Mouse (Mus musculus) intestine, postnatal 0 days (tissue): ENCODE measurements around the gene Aatf. TPM values are rescaled to one million over a fixed set of nuclear protein-coding genes. Genes with fewer than 3 reads are reported as not detected.
"Not testable (repeated sequence)": the region's sequence is repeated elsewhere in the genome, so short reads cannot be mapped to it uniquely, and the experiment has no call there.

ENCODE experiments used
- ATAC-seq: fragments of 200-750 bp; cut with Nextera tagmentation; 2 replicates; pipeline ENCODE4 v1.8.0; 2017; ENCODE audit warnings: mild to moderate bottlenecking, moderate TSS enrichment, moderate library complexity
- H3K27ac ChIP-seq: fragments of 300-500 bp; sonication (generic); 2 replicates; pipeline ENCODE4 v1.5.1; 2014; ENCODE audit warnings: mild to moderate bottlenecking, low read depth, low read length, moderate library complexity
- H3K27me3 ChIP-seq: fragments of 300-500 bp; sonication (generic); replicated peaks from 2 replicates; pipeline ENCODE4 v1.6.1; 2014; ENCODE audit warnings: low read length, mixed read lengths; ENCODE audit not compliant: control insufficient read depth, insufficient read depth
- H3K36me3 ChIP-seq: fragments of 300-500 bp; sonication (generic); 2 replicates; pipeline ENCODE4 v1.6.1; 2014; ENCODE audit warnings: mild to moderate bottlenecking, moderate library complexity; ENCODE audit not compliant: control insufficient read depth, insufficient read depth
- H3K4me1 ChIP-seq: fragments of 300-500 bp; sonication (generic); replicated peaks from 2 replicates; pipeline ENCODE4 v1.6.1; 2014; ENCODE audit warnings: antibody characterized with exemption, low read length, mixed read lengths; ENCODE audit not compliant: control insufficient read depth, insufficient read depth
- H3K4me2 ChIP-seq: fragments of 300-500 bp; sonication (generic); replicated peaks from 2 replicates; pipeline ENCODE4 v1.6.1; 2014; ENCODE audit warnings: low read depth, mild to moderate bottlenecking, moderate library complexity
- H3K4me3 ChIP-seq: fragments of 300-500 bp; sonication (generic); 2 replicates; pipeline ENCODE4 v1.5.1; 2014; ENCODE audit warnings: low read depth, low read length
- H3K9ac ChIP-seq: fragments of 300-500 bp; sonication (generic); 2 replicates; pipeline ENCODE4 v1.6.1; 2014; ENCODE audit warnings: mild to moderate bottlenecking, low read depth, low read length
- H3K9me3 ChIP-seq: fragments of 300-500 bp; sonication (generic); 2 replicates; pipeline ENCODE4 v1.6.1; 2016; ENCODE audit warnings: mixed run types; ENCODE audit not compliant: control insufficient read depth
- CTCF ChIP-seq: sonication (generic); IDR thresholded peaks from 2 replicates; pipeline ENCODE4 v1.5.1; 2016; ENCODE audit warnings: low read depth, mild to moderate bottlenecking, control low read depth, antibody characterized with exemption, moderate library complexity
- WGBS: fragments of 180-500 bp; shearing (Covaris S2); extraction: QIAGEN DNeasy Blood & Tissue Kit; methylation state at CpG from one replicate; pipeline ENCODE4 v1.1.7; 2014; 5-methylcytosine and 5-hydroxymethylcytosine counted together
- polyA plus RNA-seq: library from polyadenylated mRNA; unstranded; fragments of >200 nt; fragmentation: Nextera tagmentation; extraction: Ambion mirVana; gene quantifications from 2 replicates; pipeline ENCODE4 v1.2.1, GENCODE M21; 2015

Gene Aatf
- polyA plus RNA-seq, 1 experiment from 2014 or later: 25.6 TPM

DNA sequence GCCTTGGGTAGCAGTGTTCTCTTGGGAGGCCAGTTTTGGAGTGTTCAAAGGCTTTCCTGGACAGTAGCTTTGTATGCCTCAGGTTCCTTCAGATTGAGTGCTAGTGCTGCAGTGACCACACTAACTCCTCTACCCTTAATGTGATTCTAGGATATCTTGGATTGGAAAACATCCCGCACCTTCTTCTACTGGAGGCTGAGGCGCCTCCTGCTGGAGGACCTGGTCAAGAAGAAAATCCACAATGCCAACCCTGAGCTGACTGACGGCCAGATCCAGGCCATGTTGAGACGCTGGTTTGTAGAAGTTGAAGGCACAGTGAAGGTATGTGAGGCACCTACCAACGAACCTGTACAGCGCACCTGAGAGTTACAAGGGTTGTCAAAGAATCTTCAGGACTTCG is 121.3 kb downstream of the Aatf start:
- not testable (repeated sequence) for H3K4me3 ChIP-seq, H3K27ac ChIP-seq, H3K4me1 ChIP-seq, H3K27me3 ChIP-seq, H3K9ac ChIP-seq, ATAC-seq, H3K9me3 ChIP-seq, H3K4me2 ChIP-seq
- TF ChIP-seq CTCF: peak; percentile 62
- peaks cover 25% of the 10 kb centered on the region; the same call in 1 of the 2 replicates for H3K36me3 ChIP-seq
- WGBS: 83% methylated on average over 7 of the region's 7 CpGs

DNA sequence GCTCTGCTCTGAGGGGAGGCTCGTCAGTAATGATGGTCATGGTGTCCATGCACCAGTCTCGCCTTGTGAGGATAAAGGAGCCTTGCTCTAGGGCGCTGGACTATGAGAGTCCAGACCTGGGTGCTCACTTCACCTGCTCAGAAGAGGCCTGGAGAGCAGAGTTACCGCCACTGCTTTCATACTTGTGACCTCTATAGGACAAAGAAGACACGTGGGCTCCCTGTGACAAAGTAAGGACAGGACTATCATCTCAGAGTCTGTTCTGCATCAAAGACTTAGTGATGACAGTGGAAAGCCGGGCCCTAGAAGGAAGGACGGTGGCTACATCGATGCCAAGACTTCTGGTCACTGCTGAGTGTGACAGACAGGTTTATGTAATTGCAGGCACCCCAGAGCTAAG is 122.2 kb downstream of the Aatf start:
- no peaks in the 10 kb centered on the region for H3K27me3 ChIP-seq
- no peaks in the 10 kb centered on the region; the same call in 1 of the 2 replicates for H3K4me1 ChIP-seq
- peaks cover 22% of the 10 kb centered on the region; the same call in 1 of the 2 replicates for H3K36me3 ChIP-seq
- no peak overlapping the region for H3K27ac ChIP-seq
- no peak overlapping the region for H3K9ac ChIP-seq
- no peaks in the 10 kb centered on the region for H3K9me3 ChIP-seq
- ATAC-seq: no peak
- no peak overlapping the region for H3K4me2 ChIP-seq
- WGBS: 88% methylated on average over 8 of the region's 8 CpGs
- TF ChIP-seq CTCF: no peak
- no peak overlapping the region for H3K4me3 ChIP-seq

DNA sequence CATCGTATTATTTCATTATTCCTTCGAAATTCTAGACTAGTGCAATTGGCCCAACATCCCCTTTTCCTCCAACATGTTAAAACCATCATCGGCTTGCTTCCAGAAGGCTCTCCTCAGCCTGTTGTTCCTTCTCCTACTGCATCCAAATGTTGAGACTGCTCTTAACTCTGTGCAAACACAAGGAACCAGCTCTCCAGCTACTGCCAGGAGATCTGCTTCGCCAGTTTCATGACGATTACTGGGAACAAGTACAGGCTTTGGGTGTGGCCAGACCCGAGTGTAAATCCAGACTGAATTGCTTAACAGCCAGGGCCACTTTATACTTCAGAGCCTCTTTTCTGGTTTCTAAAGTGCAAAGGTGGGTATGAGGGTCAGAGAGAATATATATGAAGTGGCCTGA is 124.0 kb downstream of the Aatf start:
- peak; percentile 31; the same call in 1 of the 2 replicates for ATAC-seq
- H3K27ac ChIP-seq: no peak overlapping the region
- 62% methylated on average over 6 of the region's 6 CpGs for WGBS

DNA sequence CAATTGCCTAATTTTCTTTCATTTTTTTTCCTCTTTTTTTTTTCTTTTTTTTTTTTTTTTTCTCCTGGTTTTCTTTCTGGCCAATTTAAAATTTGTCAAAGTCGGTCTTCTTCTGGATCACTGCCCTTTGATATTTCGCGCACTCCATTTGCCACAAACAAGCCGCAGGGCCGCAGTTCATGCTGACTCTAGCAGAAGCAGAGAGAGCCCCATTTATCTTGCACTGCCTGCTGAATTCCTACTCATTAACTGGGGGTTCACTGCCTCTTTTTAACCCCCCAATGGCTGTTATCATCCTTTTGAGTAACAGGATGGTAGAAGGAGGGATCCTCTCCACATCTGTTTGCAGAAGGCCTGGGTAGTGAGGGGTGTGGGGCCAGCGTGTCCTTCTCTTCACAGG is 129.4 kb downstream of the Aatf start:
- H3K4me3 ChIP-seq: no peak overlapping the region
- H3K27me3 ChIP-seq: no peaks in the 10 kb centered on the region
- no peak overlapping the region for H3K27ac ChIP-seq
- H3K9me3 ChIP-seq: no peaks in the 10 kb centered on the region
- no peak for TF ChIP-seq CTCF
- WGBS: 91% methylated on average over 6 of the region's 6 CpGs
- ATAC-seq: no peak
- no peaks in the 10 kb centered on the region for H3K4me1 ChIP-seq
- 0 out of 2 replicates have a peak, but pooled peaks cover 17% of the 10 kb centered on the region for H3K36me3 ChIP-seq
- no peak overlapping the region for H3K9ac ChIP-seq
- H3K4me2 ChIP-seq: no peak overlapping the region

More for the DNA sequence above, 124.0 kb downstream of the Aatf start:
- Histone ChIP-seq H3K4me2 (no peak overlapping the region), H3K4me3 (no peak overlapping the region), H3K36me3 (peaks cover 28% of the 10 kb centered on the region; the same call in 1 of the 2 replicates), H3K4me1 (no peaks in the 10 kb centered on the region; the same call in 1 of the 2 replicates), H3K9ac (no peak overlapping the region), H3K27me3 (no peaks in the 10 kb centered on the region), H3K9me3 (no peaks in the 10 kb centered on the region)
- no peak for TF ChIP-seq CTCF

DNA sequence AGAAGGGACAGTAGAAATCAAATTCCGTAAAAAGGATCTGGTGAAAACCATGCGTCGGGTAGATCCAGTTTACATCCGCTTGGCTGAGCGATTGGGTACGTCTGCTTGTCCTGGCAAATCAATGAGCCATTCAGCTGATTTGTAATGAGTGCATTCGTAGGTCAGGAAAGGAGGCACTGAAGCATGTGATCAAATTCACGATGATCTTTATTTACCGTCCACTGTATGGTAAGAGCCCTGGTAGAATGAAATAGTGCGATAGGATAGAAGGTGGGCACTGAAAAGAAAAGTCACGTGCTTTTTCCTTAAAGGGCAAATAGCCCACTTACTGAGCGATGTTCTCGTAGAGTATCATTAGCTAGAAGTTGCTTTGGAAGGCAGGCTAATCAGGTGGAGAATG is 130.9 kb downstream of the Aatf start:
- no peaks in the 10 kb centered on the region for H3K27me3 ChIP-seq
- no peak overlapping the region for H3K27ac ChIP-seq
- no peak for TF ChIP-seq CTCF
- no peak overlapping the region for H3K9ac ChIP-seq
- no peak overlapping the region for H3K4me3 ChIP-seq
- H3K4me1 ChIP-seq: no peaks in the 10 kb centered on the region
- ATAC-seq: no peak
- H3K4me2 ChIP-seq: no peak overlapping the region
- H3K9me3 ChIP-seq: no peaks in the 10 kb centered on the region
- 90% methylated on average over 13 of the region's 13 CpGs for whole genome bisulfite sequencing
- H3K36me3 ChIP-seq: 0 out of 2 replicates have a peak, but pooled peaks cover 17% of the 10 kb centered on the region

DNA sequence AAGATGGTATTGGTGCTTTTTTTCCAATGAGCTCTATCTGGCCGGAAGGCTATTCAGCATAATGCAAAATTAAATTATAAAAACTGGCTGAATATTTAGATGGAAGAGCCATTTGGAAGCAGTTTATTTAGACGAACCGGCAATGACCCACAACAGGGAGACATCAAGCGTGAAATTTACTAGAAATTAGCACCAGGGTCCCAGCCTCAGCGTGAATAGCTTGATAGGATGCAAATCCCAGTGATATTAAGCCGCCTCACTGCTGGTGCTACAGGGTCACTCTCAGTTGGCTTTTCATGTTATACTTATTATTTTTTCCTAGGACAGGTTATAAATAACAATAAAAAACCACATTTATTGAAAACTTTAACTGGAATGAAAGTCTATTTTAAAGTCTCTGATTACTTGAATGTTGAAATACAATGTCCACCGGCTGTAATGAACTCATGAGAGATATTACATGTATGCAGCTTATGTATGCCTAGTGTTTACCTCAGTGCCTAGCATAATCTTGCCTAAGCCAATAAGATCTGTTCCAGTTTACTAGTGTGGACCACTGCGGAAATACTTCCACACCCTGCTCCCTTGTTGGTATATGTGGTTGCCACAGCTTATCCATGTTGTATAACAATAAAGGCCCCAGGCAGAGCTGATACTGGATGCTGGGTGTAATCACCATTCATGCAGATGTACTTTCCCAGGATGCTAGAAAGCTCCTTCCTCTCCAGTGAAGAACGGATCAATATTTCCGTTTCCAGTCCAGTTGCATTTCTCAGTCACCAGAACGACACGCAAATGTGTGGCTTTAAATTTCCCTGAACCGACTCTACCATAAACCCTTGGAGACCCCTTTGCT is 136.6 kb downstream of the Aatf start:
- peaks cover 11% of the 10 kb centered on the region; the same call in 1 of the 2 replicates for H3K36me3 ChIP-seq
- WGBS: 71% methylated on average over 13 of the region's 13 CpGs
- ATAC-seq: peak; percentile 47; the same call in 1 of the 2 replicates
- no peaks in the 10 kb centered on the region for H3K9me3 ChIP-seq
- no peak overlapping the region for H3K4me2 ChIP-seq
- H3K9ac ChIP-seq: no peak overlapping the region
- no peaks in the 10 kb centered on the region; the same call in 1 of the 2 replicates for H3K4me1 ChIP-seq
- no peaks in the 10 kb centered on the region for H3K27me3 ChIP-seq
- no peak overlapping the region for H3K4me3 ChIP-seq
- H3K27ac ChIP-seq: no peak overlapping the region
- no peak for TF ChIP-seq CTCF
